Mouse (Mus musculus) cerebellum, adult 8-10 months (tissue): ENCODE results near the gene AC134908.4.

Experiments
- DNase-seq: peaks from one replicate; pipeline ENCODE4 v3.0.0; 2022

The AC134908.4 gene

DNA sequence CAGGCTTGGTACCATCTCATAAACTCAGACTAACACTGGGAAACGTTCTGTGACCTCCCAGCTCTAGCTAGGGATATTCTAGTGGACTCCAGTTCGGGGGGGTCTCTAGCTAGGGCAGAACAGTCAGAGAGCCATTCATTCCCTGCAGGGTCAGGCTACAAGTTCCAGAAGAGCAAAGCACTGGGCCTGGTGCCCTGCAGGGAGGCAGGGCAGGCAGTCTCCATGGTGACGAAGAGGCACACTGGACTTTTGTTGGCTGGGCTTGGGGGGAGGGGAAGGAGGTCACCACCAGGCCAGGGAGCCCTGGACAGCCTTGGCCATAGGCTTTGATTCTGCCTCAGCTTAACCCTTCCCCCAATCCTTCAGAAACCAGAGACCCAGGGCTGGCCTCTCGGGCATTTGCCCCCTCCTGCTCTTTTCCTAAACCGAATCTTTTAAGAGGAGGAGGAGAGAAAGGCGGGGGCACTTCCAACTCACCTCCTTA is at the start of gene AC134908.4:
AC134908.4 (minus strand) TSS at position 51 of the 484 bp plus-strand sequence.
- no peak for DNase-seq

DNA sequence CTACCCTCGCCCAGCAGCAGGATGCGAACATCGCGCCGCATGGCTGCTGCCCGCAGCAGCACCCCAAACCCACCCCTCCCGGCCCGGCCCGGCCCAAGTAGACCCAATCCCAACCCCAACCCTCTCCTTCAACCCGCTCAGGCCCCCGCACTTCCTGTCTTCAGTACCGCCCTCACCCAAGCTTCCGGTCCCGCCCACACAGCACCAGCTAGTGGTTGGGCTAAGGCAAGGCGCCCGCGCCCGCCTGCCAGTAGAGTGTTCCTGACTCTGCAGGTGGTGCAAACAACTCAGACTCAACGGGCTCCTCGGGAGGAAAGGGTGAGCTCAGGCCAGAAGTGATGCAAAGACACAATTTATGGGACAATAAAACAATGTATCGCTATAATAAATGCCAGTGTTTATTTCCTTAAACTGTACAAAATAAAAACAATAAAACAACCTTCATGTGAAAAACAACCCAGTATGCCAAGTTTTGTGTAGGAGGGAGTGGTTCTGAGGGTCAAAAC is 49.0 kb upstream of the AC134908.4 start, which contains the start of gene Rhot2:
Rhot2 (minus strand) TSS at position 456 of the 506 bp plus-strand sequence.
- peak; percentile 90 for DNase-seq

DNA sequence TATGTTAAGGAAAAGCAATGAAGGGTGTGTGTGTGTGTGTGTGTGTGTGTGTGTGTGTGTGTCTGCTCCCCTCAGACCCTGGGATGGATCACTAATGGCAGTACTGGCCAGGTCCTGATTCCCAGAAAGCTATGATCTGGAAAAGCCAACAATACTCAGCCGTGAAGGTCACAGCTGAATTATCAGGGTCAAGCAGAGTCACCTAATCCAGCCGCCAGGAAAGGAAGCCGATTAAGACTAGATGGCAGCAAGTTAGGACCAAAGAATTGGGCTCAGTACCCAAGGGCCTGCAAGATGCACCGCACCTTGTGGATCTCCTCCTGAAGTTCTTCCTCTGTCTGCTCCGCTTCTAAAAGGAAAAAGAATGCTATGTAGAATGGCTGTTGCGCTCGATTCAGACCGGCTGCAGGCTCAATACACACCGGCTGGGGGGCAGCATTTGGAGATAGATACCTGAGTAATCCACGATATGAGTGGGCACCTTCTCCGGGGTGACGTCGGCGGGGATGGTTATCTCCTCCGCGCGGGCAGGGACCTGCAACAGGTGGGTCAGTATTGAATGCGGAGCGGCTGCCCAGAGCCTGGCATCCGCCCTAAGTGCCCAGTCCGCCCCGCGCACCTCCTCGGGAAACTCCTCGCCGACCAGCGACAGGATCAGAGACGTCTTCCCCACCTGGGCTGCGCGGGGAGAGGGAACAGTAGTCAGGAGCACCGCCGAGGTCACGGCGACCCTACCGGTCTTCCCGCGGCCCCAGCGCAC is 48.4 kb upstream of the AC134908.4 start:
- peak; percentile 61 for DNase-seq

DNA sequence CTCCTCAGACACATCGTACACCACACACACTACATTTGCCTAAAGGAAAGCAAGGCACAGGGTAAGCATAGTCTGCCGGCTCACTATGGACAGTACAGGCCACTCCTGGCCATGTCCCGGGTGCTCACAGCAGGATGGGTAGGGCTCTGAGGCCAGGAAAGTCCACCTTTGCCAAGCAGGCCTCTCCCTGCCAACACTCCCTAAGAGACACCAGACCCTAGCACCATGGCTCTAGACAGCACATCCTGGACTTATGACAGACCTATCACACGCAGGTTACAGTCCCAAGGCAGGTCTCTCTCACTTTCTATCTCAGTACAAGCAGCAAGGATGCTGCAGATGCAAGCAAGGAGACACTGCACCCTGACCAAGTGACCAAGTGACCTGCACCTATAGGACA is 47.7 kb upstream of the AC134908.4 start:
- DNase-seq = no peak

DNA sequence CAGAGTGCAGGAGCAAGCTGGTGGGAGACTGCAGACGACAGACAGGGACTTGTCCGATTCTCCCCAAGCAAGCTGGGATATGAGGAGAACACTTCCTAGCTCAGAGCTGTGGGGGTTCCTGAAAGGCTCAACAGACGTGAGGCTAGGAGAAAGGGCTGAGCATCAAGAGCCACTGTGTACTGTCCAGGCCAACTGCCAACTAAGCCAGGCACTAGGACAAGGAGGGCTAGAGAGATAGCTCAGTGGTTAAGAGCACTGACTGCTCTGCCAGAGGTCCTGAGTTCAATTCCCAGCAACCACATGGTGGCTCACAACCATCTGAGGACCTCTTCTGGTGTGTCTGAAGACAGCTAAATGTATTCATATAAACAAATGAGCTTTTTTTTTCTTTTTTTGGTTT is 47.0 kb upstream of the AC134908.4 start:
- no peak for DNase-seq

DNA sequence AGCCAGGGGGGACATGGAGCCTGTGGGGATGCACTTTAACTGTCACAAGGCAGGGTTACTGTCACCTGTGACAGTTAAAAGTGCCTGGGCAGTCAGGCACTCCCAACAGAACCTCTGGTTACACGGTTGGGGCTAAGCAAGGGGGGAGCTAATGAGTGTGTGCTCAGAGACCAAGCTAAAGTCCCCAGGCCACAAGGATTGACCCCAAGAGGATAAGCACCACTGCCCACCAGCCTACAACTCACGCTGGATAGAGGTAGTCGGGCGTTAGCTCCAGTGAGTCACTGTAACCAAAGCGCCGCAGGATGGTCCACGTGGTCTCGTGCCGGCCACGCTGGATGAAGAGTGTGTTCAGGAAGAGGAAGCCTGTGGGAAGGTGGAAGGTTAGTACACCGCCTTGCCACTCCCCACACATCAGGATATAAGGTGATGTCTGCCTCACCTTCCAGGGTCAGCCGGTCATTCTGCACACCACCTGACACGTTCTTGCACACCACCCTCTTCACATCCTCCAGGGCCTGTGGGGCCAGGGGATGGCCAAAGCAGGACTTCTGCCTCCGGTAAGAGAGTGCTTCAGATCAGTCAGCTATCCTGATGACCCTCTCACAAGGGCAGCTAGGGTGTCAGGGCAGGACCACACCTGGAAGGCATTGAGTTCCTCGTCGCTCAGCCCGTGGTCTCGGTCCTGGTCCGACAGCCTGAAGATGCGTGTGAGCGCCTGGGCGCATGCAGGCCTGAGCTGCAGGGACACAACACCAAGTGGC is 45.8 kb upstream of the AC134908.4 start, which contains the start of gene Gm20683:
Gm20683 (minus strand) TSS at position 647 of the 764 bp plus-strand sequence.
- no peak for DNase-seq

DNA sequence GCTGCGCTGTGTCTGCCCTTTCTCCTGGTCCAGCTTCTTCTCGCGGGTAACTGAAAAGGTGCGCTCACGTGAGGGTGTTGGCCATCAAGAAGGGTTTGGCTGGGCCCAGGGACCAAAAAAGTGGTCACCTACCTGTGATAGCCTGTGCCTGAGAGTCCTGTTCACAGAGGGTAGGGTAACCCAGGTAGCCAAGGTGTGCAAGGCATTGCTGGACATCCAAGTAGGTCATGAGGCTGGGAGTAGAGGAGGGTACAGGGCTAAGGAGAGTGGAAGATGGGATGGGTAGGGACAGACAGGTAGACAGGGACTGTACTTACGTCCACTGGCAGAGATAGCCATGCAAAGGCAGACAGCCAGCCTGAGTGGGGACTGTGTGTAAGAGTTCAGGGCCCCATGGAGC is 45.1 kb upstream of the AC134908.4 start:
- DNase-seq = no peak

DNA sequence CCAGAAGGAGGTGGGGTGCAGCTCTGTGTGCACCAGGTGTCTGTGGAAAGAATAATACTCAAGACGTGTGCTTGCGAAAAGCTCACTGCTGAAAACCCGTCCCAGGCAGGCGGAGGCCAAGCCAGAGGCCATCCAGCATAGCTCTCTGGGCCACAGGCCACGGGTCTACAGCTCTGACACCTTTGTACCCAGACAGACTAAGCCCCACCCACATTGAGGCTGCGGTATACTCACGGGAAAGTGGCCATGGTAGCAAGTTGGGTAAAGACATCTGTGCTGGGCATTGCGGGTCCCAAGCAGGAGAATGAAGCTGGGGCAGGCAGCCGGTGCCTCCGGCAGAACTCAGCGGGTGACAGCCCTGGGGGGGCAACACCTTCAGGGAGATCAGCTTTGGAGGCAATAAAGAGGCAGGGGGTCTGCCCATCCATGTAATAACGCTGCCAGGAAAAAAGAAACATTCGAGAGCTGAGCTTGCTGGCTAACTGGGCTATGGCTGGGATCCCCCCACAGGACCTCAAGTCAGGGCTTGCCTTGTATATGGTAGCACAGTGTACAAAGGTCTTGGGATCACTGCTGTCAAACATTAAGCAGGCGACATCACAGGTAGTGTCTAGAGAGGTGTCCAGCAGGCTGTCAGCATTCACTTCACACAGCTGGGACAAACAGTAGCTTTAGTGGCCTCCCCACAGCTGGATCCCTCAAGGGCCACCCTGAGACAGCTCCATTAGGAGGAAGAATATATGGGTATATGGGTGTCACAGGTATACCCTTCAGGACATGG is 44.2 kb upstream of the AC134908.4 start:
- DNase-seq = no peak

DNA sequence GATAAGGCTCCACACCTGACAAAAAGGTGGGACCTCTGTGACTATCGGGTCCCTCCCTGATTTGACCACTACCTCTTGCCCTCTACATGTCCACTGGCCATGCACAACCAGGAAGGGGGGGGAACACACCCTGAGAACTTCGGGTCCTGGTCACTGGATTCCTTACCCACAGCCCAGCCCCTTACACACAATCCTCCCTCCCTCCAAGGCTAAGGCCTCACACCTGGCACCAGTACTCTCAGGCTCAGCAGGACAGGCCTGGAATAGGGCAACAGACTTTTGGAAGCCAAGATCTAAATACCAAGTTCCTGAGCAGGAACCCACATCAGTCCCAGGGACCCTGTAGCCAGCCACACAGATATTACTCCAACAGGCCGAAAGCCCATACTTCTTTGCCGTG is 43.4 kb upstream of the AC134908.4 start:
- DNase-seq = no peak

DNA sequence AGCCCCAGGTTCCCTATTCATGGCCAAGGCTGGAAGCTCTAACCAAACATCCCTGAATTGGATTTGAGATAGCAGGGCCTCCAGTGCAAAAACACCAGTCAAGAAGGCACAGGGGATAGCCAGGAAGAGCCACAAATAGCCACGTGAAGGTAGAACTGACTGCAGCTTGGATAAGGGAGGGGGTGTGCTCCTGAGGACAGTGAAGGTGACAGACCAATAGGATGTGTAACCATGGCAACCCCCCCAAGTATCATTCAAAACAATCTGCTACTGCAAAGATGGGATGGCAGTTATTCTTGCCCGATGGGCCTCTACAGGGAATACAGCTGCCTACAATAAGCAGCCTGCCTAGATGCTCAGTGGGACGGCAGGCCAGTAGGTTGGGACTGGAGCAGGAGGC is 42.1 kb upstream of the AC134908.4 start:
- no peak for DNase-seq

DNA sequence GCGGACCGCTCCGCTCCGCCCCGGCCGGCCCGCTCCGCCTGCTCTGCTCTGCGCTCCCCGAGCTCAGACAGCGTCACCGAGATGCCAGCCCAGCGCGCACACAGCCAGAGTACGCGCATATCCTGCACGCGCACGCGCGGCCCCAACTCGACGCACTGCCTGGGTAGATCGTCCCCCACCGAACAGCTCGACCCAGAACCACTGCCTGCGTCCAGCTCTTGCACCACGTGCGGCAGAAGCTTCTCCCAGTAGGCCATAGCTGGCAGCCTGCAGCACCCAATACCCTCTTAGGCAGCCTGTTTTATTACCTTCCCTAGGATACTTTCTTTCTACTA is 41.6 kb upstream of the AC134908.4 start, which contains the start of gene Rhbdl1:
Rhbdl1 (minus strand) TSS at position 220 of the 335 bp plus-strand sequence.
- DNase-seq = peak; percentile 84

DNA sequence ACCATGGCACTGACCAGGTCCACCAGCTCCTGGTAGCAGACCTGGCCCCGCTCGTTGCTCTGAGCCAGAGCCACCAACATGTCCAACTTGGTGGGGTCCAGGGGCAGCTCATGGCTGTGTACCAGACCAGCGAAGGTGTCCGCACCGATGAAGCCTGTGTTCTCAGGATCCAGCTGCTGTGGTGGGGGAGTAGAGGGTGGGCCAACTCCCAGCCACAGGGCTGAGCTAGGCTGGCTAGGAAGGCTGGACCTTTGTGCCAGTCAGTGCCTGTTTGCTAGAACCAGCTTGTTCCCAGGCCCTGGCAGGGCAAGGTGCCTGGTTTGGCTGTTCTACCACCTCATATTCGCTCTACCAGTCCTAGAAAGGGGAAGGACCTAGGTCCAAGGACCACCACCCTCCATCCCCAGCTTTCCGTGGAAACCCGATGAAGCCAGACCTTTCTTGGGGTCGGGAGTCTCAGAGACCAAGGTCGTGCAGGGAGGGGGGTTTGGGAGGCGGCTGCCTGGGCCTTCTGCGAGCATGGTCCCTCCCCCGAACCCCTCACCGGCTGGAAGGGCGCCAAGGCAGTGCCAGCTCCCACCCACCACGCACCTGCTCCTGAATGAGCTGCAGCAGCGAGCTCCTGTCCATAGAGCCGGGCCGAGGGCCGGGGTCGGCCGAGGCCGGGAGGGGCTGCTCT is 41.1 kb upstream of the AC134908.4 start:
- no peak for DNase-seq

DNA sequence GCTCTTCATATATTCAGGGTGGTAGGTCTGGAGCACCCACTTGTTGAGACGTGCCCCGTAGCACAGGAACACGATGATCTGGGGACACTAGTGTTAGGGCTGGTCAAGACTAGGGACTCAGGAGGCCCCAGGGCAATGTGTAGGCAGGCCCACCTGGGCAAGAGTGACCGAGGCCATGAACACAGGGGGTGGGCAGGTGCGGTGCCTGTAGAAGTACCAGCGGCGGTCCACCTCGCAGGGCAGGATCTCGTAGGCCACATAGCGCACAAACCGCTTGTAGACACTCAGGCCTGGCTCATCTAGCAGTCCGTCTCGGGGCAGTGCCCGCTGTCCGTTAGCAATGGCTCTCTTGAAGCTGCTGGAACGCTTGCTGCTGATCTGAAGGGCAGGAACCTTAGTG is 40.4 kb upstream of the AC134908.4 start:
- DNase-seq = no peak

DNA sequence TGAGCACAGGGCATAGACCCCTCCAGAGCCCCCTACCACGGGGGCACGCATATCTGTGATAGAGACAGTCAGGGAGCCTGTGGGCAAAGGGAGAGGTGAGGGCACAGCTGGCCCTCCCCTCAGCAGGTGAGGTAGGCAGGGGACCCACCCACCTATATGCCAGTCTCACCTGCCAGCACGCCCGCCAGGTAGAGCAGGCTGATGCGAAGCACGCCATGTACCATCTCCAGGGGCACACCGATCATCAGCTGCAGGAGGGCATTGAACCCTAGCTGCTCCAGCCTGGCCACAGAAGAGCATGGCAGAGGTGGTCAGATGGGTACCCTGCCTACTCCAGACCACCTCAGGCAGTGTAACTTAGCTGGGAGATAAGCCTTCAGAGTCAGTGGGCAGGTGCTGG is 39.8 kb upstream of the AC134908.4 start:
- no peak for DNase-seq

DNA sequence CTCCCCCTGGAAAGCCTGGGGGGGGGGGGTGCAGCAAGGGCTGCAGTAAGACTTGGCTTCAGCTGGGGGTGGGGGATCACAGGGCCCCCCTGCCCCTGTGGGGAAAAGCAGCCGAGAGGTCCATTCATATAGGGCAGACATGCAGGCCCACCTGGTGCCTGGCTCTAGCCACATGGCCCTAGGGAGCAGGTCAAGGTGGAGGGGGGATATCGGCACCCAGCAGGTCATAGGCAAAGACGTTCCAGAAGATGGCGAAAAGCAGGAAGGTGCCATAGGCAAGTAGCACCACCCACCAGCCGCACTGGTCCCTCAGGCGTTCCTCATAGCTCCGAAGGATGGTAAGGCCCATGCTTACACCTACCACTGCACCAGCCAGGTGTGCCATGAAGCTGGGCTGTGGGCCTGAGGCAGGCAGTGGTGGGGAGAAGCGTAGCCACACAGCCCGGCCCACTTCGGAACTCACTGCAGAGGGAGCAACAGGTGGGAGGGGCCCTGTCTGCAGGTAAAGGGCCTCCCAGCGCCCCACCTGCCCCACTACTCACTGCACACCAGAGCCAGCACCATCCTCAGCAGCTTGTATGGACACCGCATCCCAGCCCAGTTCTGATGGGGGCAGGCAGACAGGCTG is 39.2 kb upstream of the AC134908.4 start:
- DNase-seq = peak; percentile 59

DNA sequence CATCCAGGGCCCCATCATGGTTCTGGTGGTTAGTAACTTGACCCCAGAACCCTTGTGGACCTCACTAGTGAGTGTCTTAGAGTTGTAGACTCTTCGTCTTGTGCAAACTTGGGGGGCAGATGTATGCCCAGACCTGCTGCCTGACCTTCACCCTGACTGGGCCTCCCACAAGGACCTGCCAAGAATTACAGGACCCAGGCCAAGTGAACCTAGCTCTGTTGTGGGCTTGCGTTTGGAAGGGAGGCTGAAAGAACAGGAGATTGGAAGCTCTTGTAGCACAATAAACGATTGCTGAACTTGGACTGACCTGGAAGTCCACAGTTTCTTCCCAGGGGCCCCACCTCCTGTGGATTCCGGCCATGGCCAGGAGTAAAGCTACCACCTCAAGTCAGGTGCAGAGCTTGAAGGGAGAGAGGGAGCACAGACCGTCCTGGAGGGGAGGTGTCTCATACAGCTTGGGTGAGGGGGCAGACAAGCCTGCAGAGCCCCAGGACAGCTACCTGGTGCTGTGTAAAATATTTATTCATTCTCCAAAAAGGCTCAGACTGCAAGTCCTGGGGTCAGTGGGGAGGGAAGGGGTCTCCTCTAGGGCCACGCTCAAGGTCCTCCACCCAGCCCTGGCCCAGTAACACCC is 38.6 kb upstream of the AC134908.4 start:
- peak; percentile 52 for DNase-seq

DNA sequence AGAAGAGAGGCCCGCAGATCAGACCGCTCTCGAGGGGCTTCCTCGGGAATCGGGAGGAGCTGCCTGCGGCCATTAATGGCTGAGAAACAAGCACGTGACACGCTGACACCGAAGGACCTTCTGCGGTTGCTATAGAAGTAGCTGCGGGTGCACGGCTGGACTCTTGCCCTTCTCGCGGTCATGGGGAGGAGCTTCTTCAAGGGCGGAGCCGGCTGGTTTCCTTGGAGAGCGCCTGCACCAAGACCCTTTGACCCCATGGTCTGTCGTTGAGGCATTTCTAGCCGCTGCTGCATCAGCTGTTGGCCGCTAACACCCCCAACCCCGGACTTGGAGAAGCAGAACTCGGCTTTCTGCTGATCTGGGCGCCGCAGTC is 37.8 kb upstream of the AC134908.4 start, which contains the start of gene Stub1:
Stub1 (minus strand) TSS at position 114 of the 373 bp plus-strand sequence.
- DNase-seq = no peak

DNA sequence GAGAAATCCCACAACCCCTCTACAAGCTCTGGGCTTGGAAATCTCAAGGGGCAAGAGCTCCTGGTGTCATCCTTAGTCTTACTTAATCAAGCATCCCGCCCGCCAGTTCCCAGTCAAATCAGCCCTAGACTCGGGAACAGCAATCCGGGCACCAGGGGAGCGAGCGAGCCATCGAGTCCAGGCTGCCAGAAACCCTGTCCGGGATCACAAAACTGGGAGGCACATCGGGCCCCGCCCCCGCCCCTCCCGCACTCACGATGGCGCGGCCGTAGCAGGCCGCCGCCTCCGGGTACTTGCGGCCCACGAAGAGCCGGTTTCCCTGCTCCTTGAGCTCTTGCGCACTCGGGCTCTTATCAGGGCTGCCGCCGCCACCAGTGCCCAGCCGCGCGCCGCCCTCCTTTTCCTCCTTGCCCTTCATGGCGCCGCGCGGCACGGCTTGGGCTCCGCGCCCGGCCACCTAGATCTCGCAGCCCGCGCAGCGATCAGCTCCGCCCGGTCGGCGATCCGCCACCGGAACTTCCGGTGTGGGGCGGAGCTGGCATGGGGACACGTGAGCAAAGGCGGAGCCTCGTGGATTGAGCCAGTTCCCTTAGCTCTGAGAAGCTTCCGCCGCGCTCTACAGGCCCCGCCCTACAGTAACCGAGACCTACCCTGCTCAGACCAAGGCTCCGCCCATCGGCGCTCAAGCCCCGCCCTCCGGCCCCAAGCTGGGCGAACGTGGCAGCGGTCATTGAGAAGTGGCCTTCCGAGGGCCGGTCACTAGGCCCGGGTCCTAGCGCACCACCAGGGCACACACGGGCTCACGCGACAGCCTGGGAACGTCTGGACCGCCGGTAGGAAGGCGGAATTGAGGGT is 37.2 kb upstream of the AC134908.4 start:
- DNase-seq = peak; percentile 99

DNA sequence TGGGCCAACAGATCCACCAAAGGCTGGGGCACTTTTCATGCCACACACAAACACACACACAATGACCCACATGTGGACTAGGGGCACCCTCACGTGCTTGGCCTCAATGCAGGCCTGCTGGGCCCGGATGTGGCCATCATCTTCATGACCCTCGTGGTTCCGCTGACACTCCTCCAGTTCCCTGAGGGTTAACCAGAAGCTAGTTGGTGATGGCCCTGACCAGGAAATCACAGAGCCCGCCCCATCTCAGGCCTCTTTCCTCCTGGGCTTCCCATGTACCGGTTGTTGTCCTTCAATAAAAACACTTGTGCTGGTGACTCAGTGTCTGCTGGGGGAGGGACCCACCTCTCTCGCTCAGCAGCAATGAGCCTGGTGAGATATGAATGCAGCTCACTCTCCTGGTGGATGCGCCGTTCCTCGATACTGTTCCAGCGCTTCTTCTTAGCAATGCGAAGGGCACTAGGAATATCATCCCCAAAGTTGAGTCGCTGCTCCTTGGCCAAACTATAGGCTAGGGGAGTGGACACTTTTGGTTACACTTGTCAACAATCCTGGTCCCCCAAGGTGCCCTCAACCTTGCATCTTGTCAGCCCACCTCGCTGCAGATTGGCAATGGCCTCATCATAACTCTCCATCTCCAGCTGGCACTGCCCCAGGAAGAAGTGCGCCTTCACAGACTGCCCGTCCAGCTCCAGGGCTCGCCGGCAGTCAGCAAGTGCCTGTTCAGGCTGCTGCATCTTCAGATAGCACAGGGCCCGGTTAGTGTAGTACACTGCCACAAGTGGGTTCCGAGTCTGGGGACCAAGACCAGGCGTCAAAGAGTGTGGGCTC is 36.2 kb upstream of the AC134908.4 start:
- DNase-seq = peak; percentile 64
